Mouse (Mus musculus): Measurements from ENCODE around the gene Poc1b. TPM values are rescaled to one million over a fixed set of nuclear protein-coding genes. Genes with fewer than 3 reads are reported as not detected.
A peak's percentile ranks its signal among the peaks of the same experiment; 100 is the strongest.

Poc1b gene
- polyA plus RNA-seq, 1 experiment from 2014 or later, result 6.7 TPM

DNA sequence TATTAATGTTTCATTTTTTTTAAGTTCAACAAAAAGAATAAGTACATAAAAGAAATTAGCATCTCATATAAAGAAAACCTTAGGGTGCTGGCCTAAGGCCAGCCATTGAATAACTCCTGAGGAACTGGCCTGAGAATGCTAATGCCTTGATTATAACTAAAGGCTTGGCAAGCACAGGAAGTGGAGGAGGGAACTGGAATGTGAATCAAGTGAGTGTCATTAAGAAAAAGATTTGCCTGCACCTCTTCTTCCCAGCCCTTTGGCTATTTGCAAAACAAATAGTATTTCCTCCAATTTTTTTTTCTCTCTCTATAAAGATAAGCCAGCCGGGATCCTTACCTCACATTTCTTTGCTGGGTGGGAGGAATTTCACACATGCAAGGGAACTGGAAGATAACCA is 95.0 kb downstream of the Poc1b start:
- ATAC-seq (ENCODE audit: low FRiP score, low TSS enrichment), result no peak
- H3K27me3 ChIP-seq (ENCODE audit: control insufficient read depth, insufficient read depth, low read length), result no peaks in the 10 kb centered on the region
- H3K36me3 ChIP-seq (ENCODE audit: control insufficient read depth, insufficient read depth, low read length), result no peaks in the 10 kb centered on the region
- no peaks in the 10 kb centered on the region for H3K9me3 ChIP-seq (ENCODE audit: control insufficient read depth, low read length)
- 21% methylated on average over 1 of the region's 1 CpGs for WGBS
- H3K4me2 ChIP-seq (replicated peaks; ENCODE audit: low read depth), result no peak overlapping the region
- H3K9ac ChIP-seq (ENCODE audit: low read length), result no peak overlapping the region
- no peak overlapping the region for H3K27ac ChIP-seq (replicated peaks)
- no peak for DNase-seq (ENCODE audit: low spot score)
- no peak overlapping the region for H3K4me3 ChIP-seq (ENCODE audit: low read depth, low read length)
- no peak for TF ChIP-seq CTCF (IDR thresholded peaks at IDR 0.05; ENCODE audit: low read depth)
- no peak for TF ChIP-seq EP300 (optimal IDR thresholded peaks at IDR 0.05)
- H3K4me1 ChIP-seq (replicated peaks; ENCODE audit: control insufficient read depth, insufficient read depth), result 0 out of 2 replicates have a peak, but pooled peaks cover 3% of the 10 kb centered on the region

DNA sequence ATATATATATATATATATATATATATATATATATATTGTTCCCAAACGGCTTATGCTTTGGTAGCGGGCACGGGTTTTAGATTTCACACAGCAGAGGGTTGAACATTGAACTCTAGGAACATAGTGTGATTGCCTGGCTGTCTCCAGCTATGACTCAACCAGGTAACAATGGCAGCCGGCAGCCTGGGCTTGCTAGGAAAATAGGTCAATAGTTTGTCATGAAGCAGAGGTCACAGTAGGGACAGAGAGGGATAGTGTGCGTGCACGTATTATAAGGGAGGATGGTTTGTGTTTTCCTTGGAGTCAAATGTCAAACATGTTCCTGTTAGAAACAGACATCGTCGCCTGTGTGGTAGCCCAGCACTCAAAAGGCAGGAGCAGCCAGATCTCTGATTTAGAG is 95.5 kb downstream of the Poc1b start:
- H3K27me3 ChIP-seq (ENCODE audit: control insufficient read depth, insufficient read depth, low read length), result no peaks in the 10 kb centered on the region

DNA sequence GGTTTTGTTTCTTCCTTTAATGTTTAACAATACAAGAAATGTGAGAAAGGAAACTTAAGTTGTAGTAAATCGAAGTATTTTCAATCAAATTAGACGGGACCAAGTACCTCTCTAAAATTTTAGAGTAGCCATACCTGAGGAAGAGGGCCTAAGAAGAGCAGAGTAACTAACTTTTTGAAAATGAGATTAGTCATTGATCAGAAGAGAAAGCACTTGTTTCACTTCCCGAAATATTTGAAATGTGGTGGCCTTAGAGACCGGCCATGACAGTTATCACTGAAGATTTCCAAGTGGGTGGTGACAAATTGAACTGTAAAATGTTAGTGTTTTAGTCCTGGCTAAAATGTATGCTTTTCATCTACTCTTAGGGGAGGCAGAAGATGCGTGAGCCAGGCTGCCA is 96.3 kb downstream of the Poc1b start:
- Histone ChIP-seq H3K9me3 (ENCODE audit: control insufficient read depth, low read length) (no peaks in the 10 kb centered on the region), H3K4me1 (replicated peaks; ENCODE audit: control insufficient read depth, insufficient read depth) (0 out of 2 replicates have a peak, but pooled peaks cover 3% of the 10 kb centered on the region), H3K9ac (ENCODE audit: low read length) (no peak overlapping the region), H3K27ac (replicated peaks) (no peak overlapping the region; the same call in 1 of the 2 replicates), H3K36me3 (ENCODE audit: control insufficient read depth, insufficient read depth, low read length) (no peaks in the 10 kb centered on the region), H3K27me3 (ENCODE audit: control insufficient read depth, insufficient read depth, low read length) (no peaks in the 10 kb centered on the region), H3K4me2 (replicated peaks; ENCODE audit: low read depth) (peak overlapping the region; percentile 53), H3K4me3 (ENCODE audit: low read depth, low read length) (peak overlapping the region; percentile 32)
- ATAC-seq (ENCODE audit: low FRiP score, low TSS enrichment) (no peak), DNase-seq (ENCODE audit: low spot score) (no peak)
- WGBS, result 65% methylated on average over 5 of the region's 5 CpGs
- TF ChIP-seq CTCF (IDR thresholded peaks at IDR 0.05; ENCODE audit: low read depth) (no peak), EP300 (optimal IDR thresholded peaks at IDR 0.05) (no peak)

More for the DNA sequence above, 95.5 kb downstream of the Poc1b start:
- 32% methylated on average over 8 of the region's 8 CpGs for WGBS
- no peak overlapping the region for H3K9ac ChIP-seq (ENCODE audit: low read length)
- H3K4me2 ChIP-seq (replicated peaks; ENCODE audit: low read depth), result no peak overlapping the region
- TF ChIP-seq EP300 (optimal IDR thresholded peaks at IDR 0.05), result no peak
- no peak for TF ChIP-seq CTCF (IDR thresholded peaks at IDR 0.05; ENCODE audit: low read depth)
- no peaks in the 10 kb centered on the region for H3K36me3 ChIP-seq (ENCODE audit: control insufficient read depth, insufficient read depth, low read length)
- H3K4me3 ChIP-seq (ENCODE audit: low read depth, low read length), result no peak overlapping the region
- H3K9me3 ChIP-seq (ENCODE audit: control insufficient read depth, low read length), result no peaks in the 10 kb centered on the region
- DNase-seq (ENCODE audit: low spot score) (peak; percentile 52), ATAC-seq (ENCODE audit: low FRiP score, low TSS enrichment) (peak; percentile 89)
- no peak overlapping the region for H3K27ac ChIP-seq (replicated peaks)
- H3K4me1 ChIP-seq (replicated peaks; ENCODE audit: control insufficient read depth, insufficient read depth), result 0 out of 2 replicates have a peak, but pooled peaks cover 3% of the 10 kb centered on the region

DNA sequence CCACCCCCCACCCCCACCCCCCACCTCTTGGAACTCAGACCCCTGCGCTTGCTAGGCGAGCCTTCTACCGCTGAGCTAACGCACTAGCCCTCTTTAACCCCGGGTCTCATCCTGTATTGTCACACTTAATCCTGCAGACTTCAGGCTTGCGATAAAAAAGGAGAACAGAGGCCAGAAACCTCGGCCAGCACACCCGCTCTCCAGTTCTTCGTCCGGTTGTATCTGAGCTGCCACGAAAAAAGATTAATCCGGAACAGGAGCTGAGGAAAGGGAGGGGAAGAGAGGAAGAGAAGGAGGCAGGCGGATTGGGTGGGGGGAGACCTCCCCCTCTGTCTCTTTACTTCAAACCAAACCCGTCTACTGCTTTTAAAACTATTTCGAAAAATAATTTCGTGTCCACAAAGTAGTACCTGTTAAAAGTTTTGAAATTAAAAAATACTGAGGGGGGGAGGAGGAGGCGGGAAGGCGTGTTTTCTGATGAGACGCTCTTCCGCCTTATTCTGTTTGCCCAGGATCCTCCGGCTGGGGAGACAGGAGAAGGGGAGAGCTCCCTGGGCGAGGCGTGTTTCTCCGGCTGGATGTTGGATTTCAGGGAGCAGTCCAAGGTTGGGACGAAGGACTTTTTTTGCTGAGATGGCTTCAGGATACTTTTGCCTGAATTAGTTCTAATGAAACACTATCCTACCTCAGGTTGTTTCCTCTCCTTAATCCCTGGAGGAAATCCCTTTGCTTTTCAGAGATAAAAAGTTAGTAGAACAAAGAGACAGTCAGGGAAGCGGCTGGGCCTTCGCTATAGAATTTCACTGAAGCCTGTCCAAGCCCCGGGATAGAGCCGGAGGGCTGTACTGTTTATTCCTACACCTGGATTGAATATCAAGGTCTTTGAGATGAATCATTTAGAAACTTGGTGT is 97.0 kb downstream of the Poc1b start:
- 0 out of 2 replicates have a peak, but pooled peaks cover 3% of the 10 kb centered on the region for H3K4me1 ChIP-seq (replicated peaks; ENCODE audit: control insufficient read depth, insufficient read depth)
- peak overlapping the region; percentile 58 for H3K9ac ChIP-seq (ENCODE audit: low read length)
- DNase-seq (ENCODE audit: low spot score), result no peak
- peak overlapping the region; percentile 32 for H3K4me3 ChIP-seq (ENCODE audit: low read depth, low read length)
- H3K4me2 ChIP-seq (replicated peaks; ENCODE audit: low read depth), result peak overlapping the region; percentile 53
- peak; percentile 38; the same call in 1 of the 2 replicates for ATAC-seq (ENCODE audit: low FRiP score, low TSS enrichment)
- no peak for TF ChIP-seq EP300 (optimal IDR thresholded peaks at IDR 0.05)
- no peak for TF ChIP-seq CTCF (IDR thresholded peaks at IDR 0.05; ENCODE audit: low read depth)
- H3K27me3 ChIP-seq (ENCODE audit: control insufficient read depth, insufficient read depth, low read length), result no peaks in the 10 kb centered on the region
- H3K9me3 ChIP-seq (ENCODE audit: control insufficient read depth, low read length), result no peaks in the 10 kb centered on the region
- no peaks in the 10 kb centered on the region for H3K36me3 ChIP-seq (ENCODE audit: control insufficient read depth, insufficient read depth, low read length)
- peak overlapping the region; percentile 50 for H3K27ac ChIP-seq (replicated peaks)
- WGBS, result 6% methylated on average over 29 of the region's 29 CpGs

DNA sequence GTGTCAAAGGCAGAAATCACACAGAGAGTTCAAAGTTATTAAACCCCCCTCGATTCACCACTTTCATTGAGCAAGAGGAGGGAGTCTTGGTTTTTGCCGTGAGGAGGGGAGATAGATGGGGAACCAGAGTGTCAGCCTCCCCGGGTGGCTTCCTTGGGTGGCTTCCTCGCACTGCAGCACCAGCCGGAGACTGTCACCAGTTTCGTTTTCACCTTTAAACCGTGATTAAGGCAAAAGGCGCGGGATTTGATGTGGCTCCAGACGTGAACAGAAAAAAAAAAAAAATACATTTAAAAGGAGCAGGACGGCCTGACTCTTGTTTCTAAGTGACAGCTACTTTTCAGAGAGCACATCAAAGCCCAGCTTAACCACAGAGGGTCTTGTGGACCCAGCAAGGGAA is 97.7 kb downstream of the Poc1b start:
- Histone ChIP-seq H3K4me2 (replicated peaks; ENCODE audit: low read depth) (peak overlapping the region; percentile 53), H3K27ac (replicated peaks) (no peak overlapping the region), H3K9ac (ENCODE audit: low read length) (peak overlapping the region; percentile 58), H3K4me3 (ENCODE audit: low read depth, low read length) (peak overlapping the region; percentile 32; the same call in 1 of the 2 replicates), H3K4me1 (replicated peaks; ENCODE audit: control insufficient read depth, insufficient read depth) (0 out of 2 replicates have a peak, but pooled peaks cover 3% of the 10 kb centered on the region), H3K36me3 (ENCODE audit: control insufficient read depth, insufficient read depth, low read length) (no peaks in the 10 kb centered on the region), H3K9me3 (ENCODE audit: control insufficient read depth, low read length) (no peaks in the 10 kb centered on the region), H3K27me3 (ENCODE audit: control insufficient read depth, insufficient read depth, low read length) (no peaks in the 10 kb centered on the region)
- WGBS, result 15% methylated on average over 11 of the region's 11 CpGs
- no peak for DNase-seq (ENCODE audit: low spot score)
- peak; percentile 32; the same call in 1 of the 2 replicates for ATAC-seq (ENCODE audit: low FRiP score, low TSS enrichment)
- TF ChIP-seq CTCF (IDR thresholded peaks at IDR 0.05; ENCODE audit: low read depth), result no peak
- no peak for TF ChIP-seq EP300 (optimal IDR thresholded peaks at IDR 0.05)

DNA sequence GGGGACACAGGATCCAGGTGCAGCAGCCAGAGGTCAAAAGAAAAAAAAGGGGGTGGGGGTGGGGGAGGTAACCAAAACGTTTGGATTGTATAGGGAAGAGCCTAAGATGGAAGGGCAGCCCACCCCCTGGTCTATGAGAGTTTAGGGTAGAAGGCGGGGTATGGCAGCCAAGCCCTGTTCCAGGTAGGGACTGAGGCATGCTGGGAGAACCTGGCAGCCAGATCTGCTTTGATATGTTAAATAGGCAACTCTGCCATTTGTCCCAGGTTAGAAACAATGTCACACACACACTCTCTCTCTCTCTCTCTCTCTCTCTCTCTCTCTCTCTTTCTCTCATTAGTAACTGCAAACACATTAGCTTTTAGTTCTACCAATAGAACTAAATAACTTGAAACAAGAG is 100.3 kb downstream of the Poc1b start:
- ATAC-seq (ENCODE audit: low FRiP score, low TSS enrichment) (no peak), DNase-seq (ENCODE audit: low spot score) (no peak)
- Histone ChIP-seq H3K4me3 (ENCODE audit: low read depth, low read length) (no peak overlapping the region), H3K9ac (ENCODE audit: low read length) (no peak overlapping the region), H3K9me3 (ENCODE audit: control insufficient read depth, low read length) (no peaks in the 10 kb centered on the region), H3K4me1 (replicated peaks; ENCODE audit: control insufficient read depth, insufficient read depth) (0 out of 2 replicates have a peak, but pooled peaks cover 3% of the 10 kb centered on the region), H3K4me2 (replicated peaks; ENCODE audit: low read depth) (no peak overlapping the region), H3K36me3 (ENCODE audit: control insufficient read depth, insufficient read depth, low read length) (no peaks in the 10 kb centered on the region), H3K27ac (replicated peaks) (no peak overlapping the region), H3K27me3 (ENCODE audit: control insufficient read depth, insufficient read depth, low read length) (no peaks in the 10 kb centered on the region)
- WGBS, result 53% methylated on average over 2 of the region's 2 CpGs
- TF ChIP-seq EP300 (optimal IDR thresholded peaks at IDR 0.05), result no peak
- TF ChIP-seq CTCF (IDR thresholded peaks at IDR 0.05; ENCODE audit: low read depth), result no peak
